9 mouse cellular contexts compared by ENCODE assay signal in the genomic region with DNA sequence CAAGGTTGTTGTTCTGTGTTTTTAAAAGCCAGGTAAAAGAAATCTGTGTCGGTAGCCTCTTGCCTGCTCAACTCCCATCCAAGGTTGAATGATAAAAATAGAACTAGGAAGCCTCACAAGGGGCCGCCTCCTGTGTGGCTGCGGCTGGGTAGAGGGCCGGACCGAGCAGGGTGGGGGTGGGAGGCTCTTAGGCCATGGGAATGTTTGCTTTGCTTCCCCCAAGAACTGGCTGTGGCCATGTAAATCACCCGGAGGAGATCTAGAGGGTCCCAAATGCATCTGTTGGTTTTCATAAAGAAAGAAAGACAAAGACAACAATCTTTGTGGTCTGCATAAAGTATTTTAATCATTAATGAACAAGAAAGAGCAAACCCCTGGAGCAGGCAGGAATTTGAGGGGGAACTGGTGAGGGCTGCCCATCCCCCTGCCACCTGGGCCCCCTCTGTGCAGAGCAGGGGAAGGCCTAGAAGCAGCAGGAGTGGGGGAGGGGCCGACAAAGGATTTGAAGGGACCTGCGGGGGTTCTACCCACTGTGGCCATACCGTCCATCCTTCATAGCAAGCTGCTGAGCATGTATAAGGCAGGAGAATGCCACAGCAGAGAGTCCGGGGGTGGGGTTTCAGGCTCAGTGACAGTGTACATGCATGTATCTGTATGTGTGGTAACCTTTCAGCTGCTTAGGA.
DNase-seq lines count a peak whose midpoint lies in the region; ATAC-seq lines count a peak whose summit lies in the region.
"Had no signal": no experiment of that assay in that cellular context is flagged by ENCODE, and none has a peak within 500 bp of the region (broad histone marks: within the 10 kb centered on the region; RNA-seq: fewer than 3 reads in every experiment).

No protein-coding gene starts in this region.

- H3K4me2 ChIP-seq in heart, embryonic 14.5 days (ENCODE audit: low read length), result peak overlapping the region; percentile 48
- peak overlapping the region; percentile 14; the same call in 1 of the 2 replicates for H3K4me2 ChIP-seq in limb, embryonic 11.5 days (ENCODE audit: low read depth, severe bottlenecking)
- H3K4me2 ChIP-seq in liver, embryonic 11.5 days, result no peak overlapping the region

- 0 out of 2 replicates have a peak overlapping the region, but pooled peaks have one; percentile 31 for H3K9ac ChIP-seq in heart, embryonic 14.5 days (ENCODE audit: low read length)
- H3K9ac ChIP-seq in limb, embryonic 11.5 days (ENCODE audit: low read length), result no peak overlapping the region
- no peak overlapping the region for H3K9ac ChIP-seq in liver, embryonic 11.5 days (ENCODE audit: low read depth, low read length)

- intact Hi-C loops in heart, postnatal 14 days (cut with DNase I), result no loop called here

- peaks cover 11 to 16% of the 10 kb centered on the region in 2 experiments for H3K4me1 ChIP-seq in heart, embryonic 14.5 days (ENCODE audit: control insufficient read depth in 2 of 2, insufficient read depth in 2 of 2, low read length in 2 of 2)
- H3K4me1 ChIP-seq in limb, embryonic 11.5 days (ENCODE audit: control insufficient read depth, insufficient read depth, low read length), result peaks cover 20% of the 10 kb centered on the region
- H3K4me1 ChIP-seq in liver, embryonic 11.5 days (replicated peaks; ENCODE audit: control insufficient read depth, insufficient read depth, low read length), result peaks cover 8% of the 10 kb centered on the region

- 11% methylated on average over 10 of the region's 10 CpGs for WGBS in heart, embryonic 14.5 days
- 12% methylated on average over 10 of the region's 10 CpGs for WGBS in limb, embryonic 11.5 days
- 14% methylated on average over 10 of the region's 10 CpGs for WGBS in liver, embryonic 11.5 days

- no peak overlapping the region for H3K4me3 ChIP-seq in heart, embryonic 14.5 days (ENCODE audit: control insufficient read depth in 1 of 2, insufficient read depth in 1 of 2, low read depth in 1 of 2, low read length in 2 of 2)
- no peak overlapping the region for H3K4me3 ChIP-seq in limb, embryonic 11.5 days (ENCODE audit: low read depth, low read length)
- H3K4me3 ChIP-seq in liver, embryonic 11.5 days (ENCODE audit: low read depth, low read length), result no peak overlapping the region

- H3K27me3 ChIP-seq in heart, embryonic 14.5 days (ENCODE audit: control insufficient read depth, insufficient read depth, low read length), result no peaks in the 10 kb centered on the region
- no peaks in the 10 kb centered on the region for H3K27me3 ChIP-seq in limb, embryonic 11.5 days (ENCODE audit: control insufficient read depth, insufficient read depth, low read length)
- H3K27me3 ChIP-seq in liver, embryonic 11.5 days (replicated peaks; ENCODE audit: control insufficient read depth, insufficient read depth, low read length), result peaks cover 3% of the 10 kb centered on the region; the same call in 1 of the 2 replicates

- no peaks in the 10 kb centered on the region for H3K9me3 ChIP-seq in heart, embryonic 14.5 days (ENCODE audit: control insufficient read depth, low read length)
- H3K9me3 ChIP-seq in limb, embryonic 11.5 days (ENCODE audit: control insufficient read depth, low read length), result no peaks in the 10 kb centered on the region
- H3K9me3 ChIP-seq in liver, embryonic 11.5 days (ENCODE audit: control insufficient read depth, low read length), result no peaks in the 10 kb centered on the region

- H3K27ac ChIP-seq in heart, embryonic 14.5 days (replicated peaks in 1 of 2; ENCODE audit: control insufficient read depth in 1 of 2, insufficient read depth in 1 of 2, low read depth in 2 of 2, low read length in 2 of 2), result peak overlapping the region; percentile 74 to 78
- no peak overlapping the region for H3K27ac ChIP-seq in limb, embryonic 11.5 days (replicated peaks; ENCODE audit: low read depth, low read length)
- H3K27ac ChIP-seq in liver, embryonic 11.5 days (ENCODE audit: low read depth, low read length), result no peak overlapping the region

- H3K36me3 ChIP-seq in heart, embryonic 14.5 days (ENCODE audit: control insufficient read depth, insufficient read depth, low read length), result no peaks in the 10 kb centered on the region
- H3K36me3 ChIP-seq in limb, embryonic 11.5 days (ENCODE audit: control insufficient read depth, insufficient read depth, low read length), result no peaks in the 10 kb centered on the region
- H3K36me3 ChIP-seq in liver, embryonic 11.5 days (ENCODE audit: control insufficient read depth, insufficient read depth, low read length), result no peaks in the 10 kb centered on the region

- peak; percentile 63 for ATAC-seq in heart, embryonic 14.5 days (ENCODE audit: insufficient number of reproducible peaks, insufficient read depth, low FRiP score, low read depth)
- ATAC-seq in limb, embryonic 11.5 days (ENCODE audit: insufficient number of reproducible peaks, low FRiP score, low TSS enrichment, low read depth), result peak; percentile 60; the same call in 1 of the 2 replicates
- ATAC-seq in liver, embryonic 11.5 days (replicated peaks; ENCODE audit: low FRiP score), result no peak

- DNase-seq in heart, postnatal 14 days, result no peak
- DNase-seq in testis, postnatal 10 days (ENCODE audit: low spot score), result peak; percentile 54
- no peak for DNase-seq in testis, postnatal 14 days (ENCODE audit: low spot score)
- DNase-seq in limb, embryonic 11.5 days (ENCODE audit: low spot score), result peak; percentile 67
- DNase-seq in retina, postnatal 1 day, result peak; percentile 54
- DNase-seq in liver, embryonic 11.5 days (ENCODE audit: low spot score), result no peak
- DNase-seq in ovary, postnatal 10 days (ENCODE audit: low spot score), result no peak
- DNase-seq: kidney, adult 9 months had no signal

Comparison
In these comparisons a context has a peak if more than half of its experiments do, and no peak if none do; other contexts are left out.
1. DNase-seq: peak in testis, postnatal 10 days (single experiment), limb, embryonic 11.5 days (single experiment) and retina, postnatal 1 day (single experiment); none in heart, postnatal 14 days (0 of 2), testis, postnatal 14 days (single experiment), liver, embryonic 11.5 days (single experiment) and ovary, postnatal 10 days (single experiment).
2. H3K27ac ChIP-seq: peak in heart, embryonic 14.5 days (2 of 2); none in limb, embryonic 11.5 days (single experiment) and liver, embryonic 11.5 days (single experiment).